Mouse (Mus musculus) inflammation-experienced regulatory T-cells (primary cell): Measurements from ENCODE around the gene Smcr8. TPM values are rescaled to one million over a fixed set of nuclear protein-coding genes. Genes with fewer than 3 reads are reported as not detected.

Experiments
- polyA plus RNA-seq, 2 experiments: library from polyadenylated mRNA; unstranded; fragments of 100-300 nt; shearing (Covaris generic); gene quantifications; one replicate each; pipeline ENCODE4 v1.2.1; 2017

Smcr8 gene
- 10 to 100 TPM; 11.1 to 14.2 TPM for polyA plus RNA-seq

GRCm38 (mm10) chr11:60776829-60777740, at the start of gene Smcr8, which contains the start of gene Top3a:
Gene Smcr8 (plus strand): TSS chr11:60777524.
Gene Top3a (minus strand): TSS chr11:60777365.

GRCm38 (mm10) chr11:60728260-60728761, 49.0 kb upstream of the Smcr8 start, which contains the start of gene Mief2:
Gene Mief2 (plus strand): TSS chr11:60728398.

DNA sequence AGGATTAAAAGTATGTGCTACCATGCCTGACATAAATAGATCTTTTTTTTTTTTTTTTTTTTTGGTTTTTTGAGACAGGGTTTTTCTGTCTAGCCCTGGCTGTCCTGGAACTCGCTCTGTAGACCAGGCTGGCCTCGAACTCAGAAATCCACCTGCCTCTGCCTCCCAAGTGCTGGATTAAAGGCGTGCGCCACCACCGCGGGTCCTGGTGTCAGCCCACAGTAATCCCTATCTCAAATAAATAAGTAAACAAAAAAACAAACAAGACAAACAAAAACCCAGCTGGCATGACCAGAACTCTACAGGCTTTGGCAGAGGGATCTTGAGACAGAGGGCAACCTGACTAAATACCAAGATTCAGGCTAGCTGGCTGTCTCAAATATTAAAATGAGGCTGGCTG, 34.3 kb downstream of the Smcr8 start, which contains the start of gene Shmt1:
Gene Shmt1 (minus strand): TSS at position 101 of the 400 bp plus-strand sequence.

GRCm38 (mm10) chr11:60830433-60831052, 53.2 kb downstream of the Smcr8 start, which contains the start of gene Dhrs7b:
Gene Dhrs7b (plus strand): TSS chr11:60830631.

Other genes with a start within 250 kb of the Smcr8 start
- 10 to 100 TPM; 31.0 to 34.7 TPM for gene Alkbh5, start 241.1 kb upstream of the Smcr8 start, polyA plus RNA-seq
- gene Llgl1, start 77.8 kb upstream of the Smcr8 start, polyA plus RNA-seq = 10 to 100 TPM; 34.8 to 42.6 TPM
- 100 to 1,000 TPM; 175 to 177 TPM for gene Flii, start 50.3 kb upstream of the Smcr8 start, polyA plus RNA-seq
- 10 to 100 TPM; 12.0 to 19.5 TPM for gene Mief2, start 49.1 kb upstream of the Smcr8 start, polyA plus RNA-seq
- gene Top3a, start 159 bp upstream of the Smcr8 start, polyA plus RNA-seq = 10 to 100 TPM; 18.0 to 31.5 TPM
- gene Shmt1, start 34.2 kb downstream of the Smcr8 start, polyA plus RNA-seq = 10 to 100 TPM; 12.9 to 13.5 TPM
- 10 to 100 TPM; 29.4 to 39.9 TPM for gene Dhrs7b, start 53.1 kb downstream of the Smcr8 start, polyA plus RNA-seq
- gene Tmem11, start 101.7 kb downstream of the Smcr8 start, polyA plus RNA-seq = 10 to 100 TPM; 33.7 to 52.1 TPM
- gene Natd1, start 137.2 kb downstream of the Smcr8 start, polyA plus RNA-seq = 10 to 100 TPM in 1 of 2 experiments, 1 to 10 TPM in 1; 6.6 to 11.7 TPM
- 10 to 100 TPM; 86.9 to 87.6 TPM for gene Map2k3, start 154.5 kb downstream of the Smcr8 start, polyA plus RNA-seq
- under 1 TPM in 1 of 2 experiments, not detected in 1; 0.16 TPM for gene Kcnj12, start 245.0 kb downstream of the Smcr8 start, polyA plus RNA-seq